Mouse (Mus musculus): ENCODE data around the gene Gm10778.

DNA sequence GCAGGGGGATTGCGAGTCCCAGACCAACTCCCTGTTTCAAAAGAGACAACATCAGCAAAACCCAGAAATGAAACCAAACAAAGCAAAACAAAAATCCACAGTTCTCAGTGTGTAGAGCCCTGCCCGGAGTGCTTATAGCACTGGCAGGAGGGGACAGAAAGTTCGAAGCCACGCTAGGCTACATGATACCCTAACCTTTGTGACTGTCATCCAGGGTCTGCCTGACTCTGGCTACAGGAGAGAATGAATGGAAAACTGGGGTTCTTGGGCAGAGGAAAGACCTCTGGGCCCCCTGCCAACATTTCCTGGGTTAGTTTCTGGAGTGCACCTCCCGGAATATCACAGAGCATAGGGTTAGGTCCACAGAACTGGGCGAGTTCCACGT is 21.0 kb upstream of the Gm10778 start:
- no peak for TF ChIP-seq CTCF (IDR thresholded peaks at IDR 0.05; ENCODE audit: control insufficient read depth, insufficient read depth, insufficient read length)
- no peak for TF ChIP-seq MAX (IDR thresholded peaks at IDR 0.05)
